Mouse (Mus musculus): ENCODE data around the gene Galnt7. TPM values are rescaled to one million over a fixed set of nuclear protein-coding genes. Genes with fewer than 3 reads are reported as not detected.

The Galnt7 gene
- polyA plus RNA-seq, 1 experiment from 2014 or later: 3.8 TPM

GRCm38 (mm10) chr8:57584416-57585127 is 68.3 kb downstream of the Galnt7 start:
- Histone ChIP-seq H3K27ac (replicated peaks) (no peak overlapping the region), H3K9me3 (replicated peaks) (no peaks in the 10 kb centered on the region), H3K27me3 (no peaks in the 10 kb centered on the region), H3K9ac (no peak overlapping the region), H3K4me1 (replicated peaks) (peaks cover 11% of the 10 kb centered on the region), H3K36me3 (replicated peaks) (no peaks in the 10 kb centered on the region), H3K4me2 (no peak overlapping the region), H3K4me3 (replicated peaks) (no peak overlapping the region)
- ATAC-seq (ENCODE audit: insufficient read depth): no peak
- WGBS (ENCODE audit: insufficient replicate concordance): 56% methylated on average over 8 of the region's 8 CpGs

GRCm38 (mm10) chr8:57579845-57580244 is 73.0 kb downstream of the Galnt7 start:
- H3K27ac ChIP-seq (replicated peaks): no peak overlapping the region
- H3K9me3 ChIP-seq (replicated peaks): no peaks in the 10 kb centered on the region
- no peak overlapping the region for H3K9ac ChIP-seq
- ATAC-seq (ENCODE audit: insufficient read depth): peak; percentile 67; the same call in 1 of the 2 replicates
- H3K4me3 ChIP-seq (replicated peaks): no peak overlapping the region
- no peaks in the 10 kb centered on the region for H3K36me3 ChIP-seq (replicated peaks)
- no peak overlapping the region for H3K4me2 ChIP-seq
- peaks cover 35% of the 10 kb centered on the region for H3K4me1 ChIP-seq (replicated peaks)
- no peaks in the 10 kb centered on the region for H3K27me3 ChIP-seq
- 25% methylated on average over 6 of the region's 6 CpGs for WGBS (ENCODE audit: insufficient replicate concordance)

- H3K9ac ChIP-seq: no peak overlapping the region
- H3K4me1 ChIP-seq (replicated peaks): peaks cover 39% of the 10 kb centered on the region
- H3K9me3 ChIP-seq (replicated peaks): no peaks in the 10 kb centered on the region
- WGBS (ENCODE audit: insufficient replicate concordance): 46% methylated on average over 5 of the region's 5 CpGs
- H3K36me3 ChIP-seq (replicated peaks): no peaks in the 10 kb centered on the region
- no peaks in the 10 kb centered on the region for H3K27me3 ChIP-seq
- H3K4me3 ChIP-seq (replicated peaks): no peak overlapping the region
- H3K27ac ChIP-seq (replicated peaks): no peak overlapping the region
- no peak for ATAC-seq (ENCODE audit: insufficient read depth)
- H3K4me2 ChIP-seq: 0 out of 2 replicates have a peak overlapping the region, but pooled peaks have one; percentile 51
Observed at GRCm38 (mm10) chr8:57577301-57577700, 75.5 kb downstream of the Galnt7 start.

- Histone ChIP-seq H3K36me3 (replicated peaks) (no peaks in the 10 kb centered on the region), H3K4me1 (replicated peaks) (peaks cover 39% of the 10 kb centered on the region), H3K4me2 (peak overlapping the region; percentile 51), H3K27me3 (no peaks in the 10 kb centered on the region), H3K9me3 (replicated peaks) (no peaks in the 10 kb centered on the region), H3K9ac (no peak overlapping the region), H3K4me3 (replicated peaks) (no peak overlapping the region), H3K27ac (replicated peaks) (peak overlapping the region; percentile 70)
- 5% methylated on average over 7 of the region's 7 CpGs for WGBS (ENCODE audit: insufficient replicate concordance)
- peak; percentile 89 for ATAC-seq (ENCODE audit: insufficient read depth)
Observed at GRCm38 (mm10) chr8:57576238-57576637, 76.6 kb downstream of the Galnt7 start.

GRCm38 (mm10) chr8:57575336-57575735 is 77.5 kb downstream of the Galnt7 start:
- Histone ChIP-seq H3K9ac (no peak overlapping the region), H3K27me3 (no peaks in the 10 kb centered on the region), H3K27ac (replicated peaks) (peak overlapping the region; percentile 70), H3K4me2 (peak overlapping the region; percentile 51; the same call in 1 of the 2 replicates), H3K9me3 (replicated peaks) (no peaks in the 10 kb centered on the region), H3K4me1 (replicated peaks) (peaks cover 38% of the 10 kb centered on the region), H3K4me3 (replicated peaks) (no peak overlapping the region), H3K36me3 (replicated peaks) (no peaks in the 10 kb centered on the region)
- no peak for ATAC-seq (ENCODE audit: insufficient read depth)
- WGBS (ENCODE audit: insufficient replicate concordance): 75% methylated on average over 9 of the region's 9 CpGs

- no peak for ATAC-seq (ENCODE audit: insufficient read depth)
- H3K9ac ChIP-seq: no peak overlapping the region
- no peaks in the 10 kb centered on the region for H3K36me3 ChIP-seq (replicated peaks)
Observed at GRCm38 (mm10) chr8:57574398-57574797, 78.4 kb downstream of the Galnt7 start.

GRCm38 (mm10) chr8:57573844-57574243 is 79.0 kb downstream of the Galnt7 start:
- Histone ChIP-seq H3K9ac (no peak overlapping the region), H3K4me2 (no peak overlapping the region), H3K4me3 (replicated peaks) (no peak overlapping the region), H3K27me3 (no peaks in the 10 kb centered on the region), H3K36me3 (replicated peaks) (no peaks in the 10 kb centered on the region), H3K9me3 (replicated peaks) (no peaks in the 10 kb centered on the region), H3K27ac (replicated peaks) (no peak overlapping the region), H3K4me1 (replicated peaks) (peaks cover 31% of the 10 kb centered on the region)
- no peak for ATAC-seq (ENCODE audit: insufficient read depth)
- WGBS (ENCODE audit: insufficient replicate concordance): 69% methylated on average over 6 of the region's 6 CpGs

More at GRCm38 (mm10) chr8:57574398-57574797, 78.4 kb downstream of the Galnt7 start:
- no peak overlapping the region for H3K27ac ChIP-seq (replicated peaks)
- no peak overlapping the region for H3K4me2 ChIP-seq
- no peaks in the 10 kb centered on the region for H3K9me3 ChIP-seq (replicated peaks)
- H3K4me1 ChIP-seq (replicated peaks): peaks cover 31% of the 10 kb centered on the region
- no peak overlapping the region for H3K4me3 ChIP-seq (replicated peaks)
- no peaks in the 10 kb centered on the region for H3K27me3 ChIP-seq
- WGBS (ENCODE audit: insufficient replicate concordance): 3% methylated on average over 7 of the region's 7 CpGs

- Histone ChIP-seq H3K27me3 (no peaks in the 10 kb centered on the region), H3K4me2 (no peak overlapping the region), H3K4me3 (replicated peaks) (no peak overlapping the region), H3K9me3 (replicated peaks) (no peaks in the 10 kb centered on the region), H3K27ac (replicated peaks) (no peak overlapping the region), H3K36me3 (replicated peaks) (no peaks in the 10 kb centered on the region), H3K4me1 (replicated peaks) (0 out of 2 replicates have a peak, but pooled peaks cover 4% of the 10 kb centered on the region), H3K9ac (no peak overlapping the region)
- 77% methylated on average over 6 of the region's 6 CpGs for WGBS (ENCODE audit: insufficient replicate concordance)
- ATAC-seq (ENCODE audit: insufficient read depth): no peak
Observed at GRCm38 (mm10) chr8:57569886-57570285, 82.9 kb downstream of the Galnt7 start.

- no peak overlapping the region for H3K4me2 ChIP-seq
- no peak overlapping the region for H3K9ac ChIP-seq
- H3K4me1 ChIP-seq (replicated peaks): 0 out of 2 replicates have a peak, but pooled peaks cover 2% of the 10 kb centered on the region
- no peaks in the 10 kb centered on the region for H3K9me3 ChIP-seq (replicated peaks)
- no peak overlapping the region for H3K27ac ChIP-seq (replicated peaks)
- WGBS (ENCODE audit: insufficient replicate concordance): 60% methylated on average over 11 of the region's 11 CpGs
- no peak for ATAC-seq (ENCODE audit: insufficient read depth)
- H3K27me3 ChIP-seq: no peaks in the 10 kb centered on the region
- no peaks in the 10 kb centered on the region for H3K36me3 ChIP-seq (replicated peaks)
- no peak overlapping the region for H3K4me3 ChIP-seq (replicated peaks)
Observed at GRCm38 (mm10) chr8:57569400-57569795, 83.4 kb downstream of the Galnt7 start.

GRCm38 (mm10) chr8:57568633-57569399 is 84.0 kb downstream of the Galnt7 start:
- Histone ChIP-seq H3K4me1 (replicated peaks) (no peaks in the 10 kb centered on the region), H3K27me3 (no peaks in the 10 kb centered on the region), H3K4me3 (replicated peaks) (no peak overlapping the region), H3K27ac (replicated peaks) (no peak overlapping the region), H3K4me2 (no peak overlapping the region), H3K9ac (no peak overlapping the region), H3K9me3 (replicated peaks) (no peaks in the 10 kb centered on the region), H3K36me3 (replicated peaks) (no peaks in the 10 kb centered on the region)
- WGBS (ENCODE audit: insufficient replicate concordance): 79% methylated on average over 18 of the region's 18 CpGs
- no peak for ATAC-seq (ENCODE audit: insufficient read depth)

GRCm38 (mm10) chr8:57567998-57568397 is 84.8 kb downstream of the Galnt7 start:
- ATAC-seq (ENCODE audit: insufficient read depth): no peak
- no peaks in the 10 kb centered on the region for H3K36me3 ChIP-seq (replicated peaks)

More at GRCm38 (mm10) chr8:57567998-57568397, 84.8 kb downstream of the Galnt7 start:
- no peaks in the 10 kb centered on the region for H3K9me3 ChIP-seq (replicated peaks)
- H3K4me3 ChIP-seq (replicated peaks): no peak overlapping the region
- WGBS (ENCODE audit: insufficient replicate concordance): 79% methylated on average over 7 of the region's 7 CpGs
- no peak overlapping the region for H3K27ac ChIP-seq (replicated peaks)
- H3K9ac ChIP-seq: no peak overlapping the region
- no peaks in the 10 kb centered on the region for H3K27me3 ChIP-seq
- H3K4me1 ChIP-seq (replicated peaks): no peaks in the 10 kb centered on the region
- H3K4me2 ChIP-seq: no peak overlapping the region

Measured in liver, embryonic 15.5 days (tissue).